Mouse (Mus musculus) stomach, embryonic 16.5 days (tissue): Measurements from ENCODE around the gene Gm49776. TPM values are rescaled to one million over a fixed set of nuclear protein-coding genes. Genes with fewer than 3 reads are reported as not detected.
A peak's percentile ranks its signal among the peaks of the same experiment; 100 is the strongest.

ENCODE experiments used
- ATAC-seq: fragments of 200-750 bp; cut with Nextera tagmentation; 2 replicates; pipeline ENCODE4 v1.8.0; 2017; ENCODE audit warnings: moderate number of reproducible peaks, moderate TSS enrichment; ENCODE audit not compliant: insufficient read depth, low FRiP score
- H3K27ac ChIP-seq: fragments of 300-500 bp; sonication (generic); 2 replicates; pipeline ENCODE4 v1.5.1; 2014; ENCODE audit warnings: low read length
- H3K27me3 ChIP-seq: fragments of 300-500 bp; sonication (generic); 2 replicates; pipeline ENCODE4 v1.6.1; 2014; ENCODE audit warnings: low read length, control low read depth, mixed read lengths; ENCODE audit not compliant: control insufficient read depth, insufficient read depth
- H3K36me3 ChIP-seq: fragments of 300-500 bp; sonication (generic); 2 replicates; pipeline ENCODE4 v1.6.1; 2014; ENCODE audit warnings: low read length; ENCODE audit not compliant: control insufficient read depth, insufficient read depth
- H3K4me1 ChIP-seq: fragments of 300-500 bp; sonication (generic); 2 replicates; pipeline ENCODE4 v1.6.1; 2014; ENCODE audit warnings: low read length, control low read depth, mixed read lengths; ENCODE audit not compliant: control insufficient read depth, insufficient read depth
- H3K4me2 ChIP-seq: fragments of 300-500 bp; sonication (generic); 2 replicates; pipeline ENCODE4 v1.6.1; 2014; ENCODE audit warnings: low read depth, low read length, mixed read lengths
- H3K4me3 ChIP-seq: fragments of 300-500 bp; sonication (generic); replicated peaks from 2 replicates; pipeline ENCODE4 v1.5.1; 2014; ENCODE audit warnings: mild to moderate bottlenecking, low read length
- H3K9ac ChIP-seq: fragments of 300-500 bp; sonication (generic); 2 replicates; pipeline ENCODE4 v1.6.1; 2014; ENCODE audit warnings: low read length
- H3K9me3 ChIP-seq: fragments of 300-500 bp; sonication (generic); replicated peaks from 2 replicates; pipeline ENCODE4 v1.6.1; 2016; ENCODE audit warnings: low read length, control low read depth; ENCODE audit not compliant: control insufficient read depth
- WGBS: fragments of 180-500 bp; shearing (Covaris S2); extraction: QIAGEN DNeasy Blood & Tissue Kit; methylation state at CpG from one replicate; pipeline ENCODE4 v1.1.7; 2014; 5-methylcytosine and 5-hydroxymethylcytosine counted together
- polyA plus RNA-seq: library from polyadenylated mRNA; unstranded; fragments of >200 nt; fragmentation: Nextera tagmentation; extraction: Ambion mirVana; gene quantifications from 2 replicates; pipeline ENCODE4 v1.2.1, GENCODE M21; 2015

Gm49776 gene
- polyA plus RNA-seq, 1 experiment from 2014 or later, result not detected

- ATAC-seq, result no peak
Observed at GRCm38 (mm10) chr16:18217579-18217978, 40.5 kb downstream of the Gm49776 start, which contains the start of gene Ccdc188. Gene Ccdc188, plus strand, starts transcription at chr16:18217879.

DNA sequence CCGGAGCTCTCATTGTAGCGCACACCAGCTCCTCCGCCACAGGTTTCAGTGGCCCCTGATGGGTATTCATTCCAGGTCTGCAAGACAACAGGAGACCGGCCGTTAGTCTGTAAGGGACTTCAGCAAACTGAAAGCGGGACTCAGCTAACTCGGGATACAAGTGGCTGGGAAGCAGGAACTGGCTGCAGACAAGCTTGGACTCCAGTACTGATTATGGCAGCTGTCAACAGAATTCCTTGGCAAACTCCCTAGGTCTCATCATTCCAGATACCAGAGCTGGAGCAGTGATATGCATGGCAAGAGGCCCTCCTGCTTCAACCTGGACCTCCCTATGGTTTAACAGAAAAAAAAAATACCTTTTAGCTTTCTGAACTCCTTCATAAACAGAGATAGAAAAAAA, 43.3 kb downstream of the Gm49776 start:
- Histone ChIP-seq H3K9ac (0 out of 2 replicates have a peak overlapping the region, but pooled peaks have one; percentile 2), H3K4me2 (no peak overlapping the region), H3K9me3 (no peaks in the 10 kb centered on the region), H3K36me3 (no peaks in the 10 kb centered on the region), H3K4me3 (no peak overlapping the region), H3K4me1 (peaks cover 3% of the 10 kb centered on the region), H3K27ac (no peak overlapping the region), H3K27me3 (no peaks in the 10 kb centered on the region)
- no peak for ATAC-seq
- 75% methylated on average over 7 of the region's 7 CpGs for WGBS

More at GRCm38 (mm10) chr16:18217579-18217978, 40.5 kb downstream of the Gm49776 start, which contains the start of gene Ccdc188:
- H3K4me2 ChIP-seq, result no peak within 1 kb of the TSS
- H3K27me3 ChIP-seq, result no peaks in the 10 kb centered on the region
- H3K27ac ChIP-seq, result no peak within 1 kb of the TSS
- H3K36me3 ChIP-seq, result no peaks in the 10 kb centered on the region
- no peak within 1 kb of the TSS for H3K9ac ChIP-seq
- H3K9me3 ChIP-seq, result no peaks in the 10 kb centered on the region
- no peak within 1 kb of the TSS for H3K4me3 ChIP-seq
- H3K4me1 ChIP-seq, result peaks cover 9% of the 10 kb centered on the region
- 89% methylated on average over 4 of the region's 4 CpGs for WGBS

- Histone ChIP-seq H3K36me3 (no peaks in the 10 kb centered on the region), H3K4me2 (no peak overlapping the region), H3K9ac (no peak overlapping the region), H3K27me3 (no peaks in the 10 kb centered on the region), H3K27ac (no peak overlapping the region), H3K4me3 (no peak overlapping the region), H3K4me1 (no peaks in the 10 kb centered on the region), H3K9me3 (no peaks in the 10 kb centered on the region)
- no peak for ATAC-seq
- 47% methylated on average over 6 of the region's 6 CpGs for WGBS
Observed at GRCm38 (mm10) chr16:18213689-18214088, 44.4 kb downstream of the Gm49776 start.

DNA sequence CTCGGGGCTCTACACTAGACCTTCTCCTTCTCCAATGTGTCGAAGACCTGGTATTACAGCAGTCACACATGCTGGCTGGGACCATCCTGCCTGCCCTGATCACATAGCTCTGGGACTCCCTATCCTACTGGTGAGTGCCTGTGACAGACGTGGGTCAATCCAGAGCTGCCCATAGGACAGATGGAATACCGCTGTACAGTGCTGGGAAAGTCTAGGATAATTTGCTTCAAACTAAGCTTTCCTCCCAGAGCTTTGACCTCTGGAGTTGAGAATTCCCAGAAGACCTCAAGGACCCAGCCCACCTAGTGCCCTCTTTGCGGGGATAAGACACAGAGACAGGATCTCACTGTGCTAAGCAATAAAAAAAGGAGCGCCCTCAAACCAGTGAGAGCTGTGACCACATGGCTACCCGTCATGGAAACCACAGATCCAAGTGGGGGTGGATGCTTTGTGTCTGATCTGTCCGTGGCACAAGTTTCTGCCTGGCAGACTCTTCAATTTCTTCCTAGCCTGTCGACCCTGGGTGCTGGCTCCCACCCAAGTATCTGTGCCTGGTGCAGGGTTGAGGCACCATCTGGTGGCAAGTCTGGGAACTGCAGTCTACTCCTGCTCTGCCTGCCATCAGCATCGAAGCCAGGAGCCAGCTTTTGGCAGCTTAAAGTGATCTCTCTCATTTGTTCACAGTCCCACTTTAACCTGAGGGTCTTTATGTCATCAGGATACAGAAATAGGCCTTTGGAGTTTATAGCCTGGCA, 46.5 kb downstream of the Gm49776 start:
- Histone ChIP-seq H3K4me1 (no peaks in the 10 kb centered on the region), H3K9ac (0 out of 2 replicates have a peak overlapping the region, but pooled peaks have one; percentile 13), H3K27ac (no peak overlapping the region), H3K36me3 (no peaks in the 10 kb centered on the region), H3K4me2 (no peak overlapping the region), H3K27me3 (no peaks in the 10 kb centered on the region), H3K4me3 (no peak overlapping the region), H3K9me3 (no peaks in the 10 kb centered on the region)
- peak; percentile 42; the same call in 1 of the 2 replicates for ATAC-seq
- WGBS, result 45% methylated on average over 10 of the region's 10 CpGs

- WGBS, result 24% methylated on average over 8 of the region's 8 CpGs
- Histone ChIP-seq H3K4me3 (no peak overlapping the region), H3K36me3 (no peaks in the 10 kb centered on the region), H3K27me3 (no peaks in the 10 kb centered on the region), H3K9me3 (no peaks in the 10 kb centered on the region), H3K27ac (no peak overlapping the region), H3K4me2 (no peak overlapping the region), H3K9ac (no peak overlapping the region), H3K4me1 (no peaks in the 10 kb centered on the region)
- ATAC-seq, result no peak
Observed at GRCm38 (mm10) chr16:18210701-18211416, 47.3 kb downstream of the Gm49776 start.

DNA sequence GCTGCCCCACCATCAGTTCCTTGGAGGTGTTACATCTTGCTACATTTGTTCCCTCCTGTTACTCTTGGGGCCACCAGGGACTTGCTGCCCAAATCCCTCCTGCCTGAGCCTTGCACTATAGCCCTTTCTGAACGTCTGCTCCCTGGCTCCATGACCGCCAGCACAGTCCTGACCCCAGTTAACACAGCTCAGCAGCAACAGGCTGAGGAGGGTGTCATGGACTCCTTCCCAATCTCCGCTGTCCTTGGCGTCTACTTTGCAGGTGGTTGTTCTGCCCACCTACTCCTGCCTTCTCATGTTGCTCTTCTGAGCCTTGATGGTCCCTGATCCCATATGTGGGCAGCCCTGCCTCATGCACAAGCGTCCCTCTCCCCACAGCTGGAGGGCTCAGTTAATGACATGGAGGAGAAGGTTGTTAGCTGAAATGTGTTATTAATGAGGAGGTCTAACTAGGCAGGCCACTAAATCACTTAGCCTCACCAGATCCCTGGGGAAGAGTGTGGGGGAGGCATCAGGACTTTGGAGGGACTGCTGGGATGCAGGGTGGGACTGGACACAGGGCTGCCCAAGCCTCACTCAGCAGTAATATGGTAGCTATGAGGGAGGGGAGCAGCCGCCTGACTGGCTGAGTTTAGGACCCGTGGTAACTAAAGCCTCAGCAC, 54.6 kb downstream of the Gm49776 start:
- no peaks in the 10 kb centered on the region for H3K27me3 ChIP-seq

DNA sequence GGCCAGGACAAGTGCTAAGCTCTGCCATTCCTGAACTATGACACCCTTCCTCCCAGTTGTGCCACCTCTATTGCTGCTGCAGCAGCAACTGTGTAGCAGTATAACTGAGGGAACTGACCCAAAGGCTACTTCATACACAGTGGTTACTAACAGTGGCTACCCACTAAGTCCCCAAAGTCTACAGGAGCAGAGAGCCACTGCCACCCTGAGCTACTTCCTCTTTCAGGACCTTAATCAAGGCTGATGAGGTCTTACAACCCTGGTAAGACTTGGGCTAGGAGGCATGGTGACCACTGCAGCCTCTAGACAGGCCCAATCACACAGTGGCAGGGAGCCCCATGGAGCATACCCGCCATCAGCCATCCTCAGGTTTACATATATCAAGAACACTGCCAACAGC, 56.1 kb downstream of the Gm49776 start:
- no peaks in the 10 kb centered on the region for H3K27me3 ChIP-seq
- H3K4me1 ChIP-seq, result peaks cover 4% of the 10 kb centered on the region; the same call in 1 of the 2 replicates
- no peaks in the 10 kb centered on the region for H3K9me3 ChIP-seq
- ATAC-seq, result no peak
- H3K4me3 ChIP-seq, result no peak overlapping the region
- 77% methylated on average over 1 of the region's 1 CpGs for WGBS
- H3K9ac ChIP-seq, result no peak overlapping the region
- H3K4me2 ChIP-seq, result no peak overlapping the region
- no peak overlapping the region for H3K27ac ChIP-seq
- no peaks in the 10 kb centered on the region for H3K36me3 ChIP-seq

More for the DNA sequence above, 54.6 kb downstream of the Gm49776 start:
- no peak for ATAC-seq
- H3K4me2 ChIP-seq, result no peak overlapping the region
- 59% methylated on average over 7 of the region's 7 CpGs for WGBS
- H3K36me3 ChIP-seq, result no peaks in the 10 kb centered on the region
- no peak overlapping the region for H3K4me3 ChIP-seq
- peaks cover 4% of the 10 kb centered on the region; the same call in 1 of the 2 replicates for H3K4me1 ChIP-seq
- no peak overlapping the region for H3K27ac ChIP-seq
- H3K9ac ChIP-seq, result no peak overlapping the region
- H3K9me3 ChIP-seq, result no peaks in the 10 kb centered on the region

GRCm38 (mm10) chr16:18201620-18202019, 56.5 kb downstream of the Gm49776 start:
- Histone ChIP-seq H3K36me3 (no peaks in the 10 kb centered on the region), H3K9me3 (no peaks in the 10 kb centered on the region), H3K4me2 (no peak overlapping the region), H3K4me1 (peaks cover 4% of the 10 kb centered on the region; the same call in 1 of the 2 replicates), H3K4me3 (no peak overlapping the region), H3K27me3 (no peaks in the 10 kb centered on the region), H3K9ac (no peak overlapping the region; the same call in 1 of the 2 replicates), H3K27ac (no peak overlapping the region)
- 6% methylated on average over 1 of the region's 1 CpGs for WGBS
- ATAC-seq, result no peak
